11 mouse cellular contexts compared by ENCODE assay signal in the genomic region with DNA sequence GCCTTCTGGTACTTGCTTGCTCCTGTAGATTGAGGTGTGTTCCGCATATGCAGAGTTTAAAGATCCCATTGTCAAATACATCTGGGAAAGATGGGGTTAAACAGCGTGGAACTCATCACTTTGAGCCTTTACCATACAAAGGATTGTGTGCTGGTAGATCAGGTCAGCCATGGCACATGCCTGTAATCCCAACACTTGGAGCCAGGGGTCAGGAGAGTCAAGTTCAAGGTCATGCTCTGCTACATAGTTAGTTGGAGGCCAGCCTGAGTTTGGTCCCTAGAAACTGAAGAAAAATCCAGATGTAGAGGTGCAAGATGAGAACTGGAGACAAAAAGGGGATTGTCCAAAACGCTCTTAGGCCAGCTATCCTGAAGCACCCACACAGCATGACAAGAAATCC. TPM values are rescaled to one million over a fixed set of nuclear protein-coding genes. Genes with fewer than 3 reads are reported as not detected.
A peak's percentile ranks its signal among the peaks of the same experiment; 100 is the strongest.
DNase-seq lines count a peak whose midpoint lies in the region; ATAC-seq lines count a peak whose summit lies in the region.
"Had no signal": no experiment of that assay in that cellular context is flagged by ENCODE, and none has a peak within 500 bp of the region (broad histone marks: within the 10 kb centered on the region; RNA-seq: fewer than 3 reads in every experiment).

No protein-coding gene starts in this region.

- WGBS in hindbrain, embryonic 10.5 days = 74% methylated on average over 3 of the region's 3 CpGs
- 61% methylated on average over 3 of the region's 3 CpGs for WGBS in hindbrain, embryonic 14.5 days
- 64% methylated on average over 3 of the region's 3 CpGs for WGBS in midbrain, embryonic 10.5 days
- 53% methylated on average over 3 of the region's 3 CpGs for WGBS in midbrain, embryonic 16.5 days
- WGBS in neural tube, embryonic 13.5 days = 70% methylated on average over 3 of the region's 3 CpGs

- H3K9me3 ChIP-seq in hindbrain, embryonic 10.5 days = no peaks in the 10 kb centered on the region
- H3K9me3 ChIP-seq in hindbrain, embryonic 14.5 days (ENCODE audit: control insufficient read depth, low read length) = no peaks in the 10 kb centered on the region
- no peaks in the 10 kb centered on the region for H3K9me3 ChIP-seq in midbrain, embryonic 10.5 days (replicated peaks)
- H3K9me3 ChIP-seq in midbrain, embryonic 16.5 days (replicated peaks; ENCODE audit: control insufficient read depth, low read length, poor library complexity, severe bottlenecking) = no peaks in the 10 kb centered on the region
- no peaks in the 10 kb centered on the region for H3K9me3 ChIP-seq in neural tube, embryonic 13.5 days
- H3K9me3 ChIP-seq: heart, embryonic 15.5 days had no signal

- no peak overlapping the region for H3K4me3 ChIP-seq in hindbrain, embryonic 10.5 days
- H3K4me3 ChIP-seq in hindbrain, embryonic 14.5 days (replicated peaks; ENCODE audit: low read length) = no peak overlapping the region
- no peak overlapping the region for H3K4me3 ChIP-seq in midbrain, embryonic 10.5 days
- H3K4me3 ChIP-seq in midbrain, embryonic 16.5 days (ENCODE audit: low read depth, low read length) = no peak overlapping the region
- H3K4me3 ChIP-seq in neural tube, embryonic 13.5 days = no peak overlapping the region
- H3K4me3 ChIP-seq: erythroblast, embryonic 14.5 days; heart, embryonic 15.5 days had no signal

- H3K4me2 ChIP-seq in hindbrain, embryonic 14.5 days (replicated peaks) = no peak overlapping the region
- H3K4me2 ChIP-seq in midbrain, embryonic 16.5 days (ENCODE audit: low read length) = no peak overlapping the region
- no peak overlapping the region for H3K4me2 ChIP-seq in neural tube, embryonic 13.5 days
- H3K4me2 ChIP-seq: heart, embryonic 15.5 days had no signal

- H3K27ac ChIP-seq in hindbrain, embryonic 10.5 days = no peak overlapping the region
- no peak overlapping the region for H3K27ac ChIP-seq in hindbrain, embryonic 14.5 days
- no peak overlapping the region for H3K27ac ChIP-seq in midbrain, embryonic 10.5 days (replicated peaks)
- no peak overlapping the region for H3K27ac ChIP-seq in midbrain, embryonic 16.5 days (ENCODE audit: low read length)
- H3K27ac ChIP-seq in neural tube, embryonic 13.5 days (replicated peaks) = peak overlapping the region; percentile 18; the same call in 1 of the 2 replicates
- H3K27ac ChIP-seq: heart, embryonic 15.5 days; macrophage had no signal

- peaks cover 52% of the 10 kb centered on the region for H3K36me3 ChIP-seq in hindbrain, embryonic 10.5 days
- peaks cover 43% of the 10 kb centered on the region for H3K36me3 ChIP-seq in hindbrain, embryonic 14.5 days (replicated peaks; ENCODE audit: control insufficient read depth, insufficient read depth)
- H3K36me3 ChIP-seq in midbrain, embryonic 10.5 days = peaks cover 53% of the 10 kb centered on the region
- peaks cover 7% of the 10 kb centered on the region for H3K36me3 ChIP-seq in midbrain, embryonic 16.5 days (ENCODE audit: control insufficient read depth, insufficient read depth, low read length)
- peaks cover 35% of the 10 kb centered on the region for H3K36me3 ChIP-seq in neural tube, embryonic 13.5 days

- no peaks in the 10 kb centered on the region for H3K27me3 ChIP-seq in hindbrain, embryonic 10.5 days (ENCODE audit: insufficient read depth, poor library complexity, severe bottlenecking)
- H3K27me3 ChIP-seq in hindbrain, embryonic 14.5 days (ENCODE audit: control insufficient read depth, insufficient read depth, low read length) = no peaks in the 10 kb centered on the region
- no peaks in the 10 kb centered on the region for H3K27me3 ChIP-seq in midbrain, embryonic 10.5 days (ENCODE audit: low read depth, poor library complexity, severe bottlenecking)
- no peaks in the 10 kb centered on the region for H3K27me3 ChIP-seq in midbrain, embryonic 16.5 days (ENCODE audit: control insufficient read depth, insufficient read depth, low read depth, low read length)
- no peaks in the 10 kb centered on the region for H3K27me3 ChIP-seq in neural tube, embryonic 13.5 days
- H3K27me3 ChIP-seq: heart, embryonic 15.5 days had no signal

- H3K4me1 ChIP-seq in hindbrain, embryonic 10.5 days (replicated peaks) = peaks cover 22% of the 10 kb centered on the region; the same call in 1 of the 2 replicates
- no peaks in the 10 kb centered on the region; the same call in 1 of the 2 replicates for H3K4me1 ChIP-seq in hindbrain, embryonic 14.5 days (replicated peaks; ENCODE audit: control insufficient read depth, insufficient read depth, low read length)
- H3K4me1 ChIP-seq in midbrain, embryonic 10.5 days = peaks cover 17% of the 10 kb centered on the region
- H3K4me1 ChIP-seq in midbrain, embryonic 16.5 days (ENCODE audit: control insufficient read depth, insufficient read depth, low read length) = no peaks in the 10 kb centered on the region
- H3K4me1 ChIP-seq in neural tube, embryonic 13.5 days (replicated peaks) = peaks cover 31% of the 10 kb centered on the region
- H3K4me1 ChIP-seq: heart, embryonic 15.5 days had no signal

- ATAC-seq in hindbrain, embryonic 14.5 days (ENCODE audit: low FRiP score) = no peak
- no peak for ATAC-seq in midbrain, embryonic 16.5 days
- ATAC-seq in neural tube, embryonic 13.5 days (ENCODE audit: low read depth) = no peak
- no peak for ATAC-seq in frontal cortex, adult (ENCODE audit: low TSS enrichment)

- no peak overlapping the region for H3K9ac ChIP-seq in hindbrain, embryonic 14.5 days
- no peak overlapping the region for H3K9ac ChIP-seq in midbrain, embryonic 16.5 days (ENCODE audit: low read depth, low read length)
- no peak overlapping the region for H3K9ac ChIP-seq in neural tube, embryonic 13.5 days
- H3K9ac ChIP-seq: heart, embryonic 15.5 days had no signal

- DNase-seq in hindbrain, embryonic 10.5 days (ENCODE audit: low spot score) = peak; percentile 40
- DNase-seq in hindbrain, embryonic 14.5 days (ENCODE audit: low spot score) = no peak
- DNase-seq in midbrain, embryonic 10.5 days (ENCODE audit: low spot score) = peak; percentile 27
- peak; percentile 64 for DNase-seq in embryo, embryonic 10.5 days (ENCODE audit: low spot score)
- no peak for DNase-seq in frontal cortex, postnatal 14 days (ENCODE audit: low spot score in 2 of 2)

RNA-seq across cellular contexts. Expression of a gene that starts 31.3 kb away (rescaled TPM):
- 204 and 221 TPM in 2 replicates for polyA plus RNA-seq in hindbrain, embryonic 10.5 days (2016; fragmentation: Nextera tagmentation; extraction: Ambion mirVana)
- 92.5 and 94.6 TPM in 2 replicates for polyA plus RNA-seq in hindbrain, embryonic 14.5 days (2014; fragmentation: Nextera tagmentation; extraction: Ambion mirVana)
- 226 and 229 TPM in 2 replicates for polyA plus RNA-seq in midbrain, embryonic 10.5 days (2016; fragmentation: Nextera tagmentation; extraction: Ambion mirVana)
- 84.2 and 94.5 TPM in 2 replicates for polyA plus RNA-seq in midbrain, embryonic 16.5 days (2015; fragmentation: Nextera tagmentation; extraction: Ambion mirVana)
- 107 and 112 TPM in 2 replicates for polyA plus RNA-seq in neural tube, embryonic 13.5 days (2015; fragmentation: Nextera tagmentation; extraction: Ambion mirVana)

RNA-seq across cellular contexts. Expression of a gene that starts 31.5 kb away (rescaled TPM):
- 70.6 and 70.8 TPM in 2 replicates for polyA plus RNA-seq in hindbrain, embryonic 10.5 days (2016; fragmentation: Nextera tagmentation; extraction: Ambion mirVana)
- 88.1 and 89.8 TPM in 2 replicates for polyA plus RNA-seq in hindbrain, embryonic 14.5 days (2014; fragmentation: Nextera tagmentation; extraction: Ambion mirVana)
- polyA plus RNA-seq in midbrain, embryonic 10.5 days (2016; fragmentation: Nextera tagmentation; extraction: Ambion mirVana) = 69.2 and 73.3 TPM in 2 replicates
- 85.9 and 91.3 TPM in 2 replicates for polyA plus RNA-seq in midbrain, embryonic 16.5 days (2015; fragmentation: Nextera tagmentation; extraction: Ambion mirVana)
- 90.3 and 94.1 TPM in 2 replicates for polyA plus RNA-seq in neural tube, embryonic 13.5 days (2015; fragmentation: Nextera tagmentation; extraction: Ambion mirVana)

Comparison
In these comparisons a context has a peak if more than half of its experiments do, and no peak if none do; other contexts are left out.
1. DNase-seq: peak in hindbrain, embryonic 10.5 days (single experiment), midbrain, embryonic 10.5 days (single experiment) and embryo, embryonic 10.5 days (single experiment); none in hindbrain, embryonic 14.5 days (single experiment) and frontal cortex, postnatal 14 days (0 of 2).